Mouse (Mus musculus) kidney, adult 2 months (tissue): Measurements from ENCODE around the gene Hoxd10.

Source experiments
- CTCF ChIP-seq: fragments of 200-500 bp; conservative IDR thresholded peaks from 2 replicates; pipeline ENCODE4 v1.5.1; 2011; ENCODE audit warnings: low read depth, mild to moderate bottlenecking, control low read depth, low read length, moderate library complexity, mixed read lengths; ENCODE audit not compliant: insufficient read depth, insufficient read length
- POLR2A ChIP-seq: fragments of 200-500 bp; IDR thresholded peaks from one replicate; pipeline ENCODE4 v1.6.1; 2011; ENCODE audit warnings: low read depth, low read length, control low read depth

DNA sequence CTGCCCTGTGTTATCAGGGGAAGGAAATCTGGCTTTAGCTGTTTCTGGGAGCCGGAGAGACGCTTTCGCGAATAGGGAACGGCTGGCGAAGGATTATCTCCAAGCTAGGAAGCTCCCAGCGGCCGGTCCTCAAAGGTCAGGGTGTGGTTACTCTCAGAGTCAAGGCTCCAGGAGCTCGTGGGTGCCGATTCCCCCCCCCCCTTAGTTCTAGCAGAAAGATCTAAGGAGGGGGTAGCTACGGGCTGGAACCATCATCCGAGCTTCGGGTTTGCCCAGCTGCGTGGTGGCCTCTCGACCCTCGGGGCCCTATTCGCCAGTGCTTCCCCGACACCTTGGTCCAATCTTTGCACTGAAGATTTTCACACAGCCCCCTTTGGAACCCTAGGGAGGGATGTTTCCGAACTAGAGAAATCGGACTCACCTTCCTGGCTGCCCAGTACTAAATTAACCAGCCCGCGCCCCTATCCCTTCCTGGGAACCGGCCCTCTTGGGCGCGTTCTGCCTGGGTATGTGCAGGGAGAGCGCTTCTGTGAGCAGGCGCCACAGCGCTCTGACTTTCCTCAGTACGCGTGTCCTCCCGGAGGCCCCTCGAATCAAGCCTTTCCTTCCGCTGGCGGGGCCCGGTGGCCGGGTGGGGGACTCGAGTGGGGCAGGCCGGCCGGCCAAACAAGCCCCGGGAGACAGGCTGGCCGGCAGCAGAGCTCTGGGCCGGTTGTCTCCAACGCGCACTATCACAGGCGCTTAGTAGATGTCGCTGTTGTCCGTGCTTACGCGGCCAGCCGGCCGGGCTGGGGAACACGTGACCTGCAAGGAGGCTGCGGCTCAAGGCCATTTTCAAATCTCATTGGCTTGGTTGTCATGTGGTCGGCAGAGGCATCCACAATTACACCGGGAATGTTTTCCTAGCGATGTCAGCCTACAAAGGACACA is at the start of gene Hoxd10:
- TF ChIP-seq CTCF, result no peak; the same call in 1 of the 2 replicates
- peak; percentile 91 for TF ChIP-seq POLR2A
